Comparison of ENCODE assay signal across 7 mouse cellular contexts in the genomic region with DNA sequence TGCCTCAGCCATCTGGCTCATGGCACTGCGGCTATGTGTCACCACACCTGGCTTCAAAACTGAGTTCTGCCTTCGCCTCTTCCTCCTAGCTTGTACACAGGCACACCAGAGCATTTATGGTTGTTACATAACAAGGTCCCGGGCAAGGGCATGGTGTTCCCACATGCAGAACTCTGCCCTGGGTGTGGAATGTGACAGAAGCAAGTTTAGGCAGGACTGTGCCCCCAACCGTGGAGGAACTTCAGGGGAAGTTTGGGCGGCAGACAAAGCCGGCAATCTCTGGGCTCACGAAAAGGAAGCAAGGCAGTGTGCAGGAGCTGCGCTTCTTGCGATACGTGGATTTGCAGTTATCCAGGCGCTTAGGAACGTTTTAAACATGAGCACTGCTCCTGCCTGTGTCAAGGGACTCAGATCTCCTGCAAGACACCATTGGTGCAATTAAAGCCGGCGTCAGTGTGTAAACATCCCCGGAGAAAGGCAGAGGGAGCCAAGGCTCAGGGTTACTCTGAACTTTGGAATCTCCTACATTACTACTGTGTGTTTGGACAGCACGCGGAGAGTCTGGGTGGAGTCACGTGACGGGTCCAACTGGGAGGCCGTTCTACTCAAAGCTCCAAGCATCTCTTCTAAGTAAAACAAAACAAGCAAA. TPM values are rescaled to one million over a fixed set of nuclear protein-coding genes. Genes with fewer than 3 reads are reported as not detected.
A peak's percentile ranks its signal among the peaks of the same experiment; 100 is the strongest.
DNase-seq lines count a peak whose midpoint lies in the region; ATAC-seq and TF ChIP-seq lines count a peak whose summit lies in the region.

No protein-coding gene starts in this region.

- H3K27ac ChIP-seq in embryonic facial prominence, embryonic 12.5 days, result peak overlapping the region; percentile 54; the same call in 1 of the 2 replicates
- peak overlapping the region; percentile 99 for H3K27ac ChIP-seq in kidney, adult 2 months (ENCODE audit: insufficient read depth, low read depth, low read length)
- H3K27ac ChIP-seq in limb, embryonic 10.5 days, result peak overlapping the region; percentile 76
- peak overlapping the region; percentile 74 for H3K27ac ChIP-seq in midbrain, embryonic 10.5 days (replicated peaks)
- H3K27ac ChIP-seq in small intestine, adult 2 months (ENCODE audit: insufficient read depth, low read depth, low read length), result peak overlapping the region; percentile 98

- H3K4me2 ChIP-seq in embryonic facial prominence, embryonic 12.5 days (replicated peaks), result peak overlapping the region; percentile 62

- 7% methylated on average over 20 of the region's 20 CpGs for WGBS in embryonic facial prominence, embryonic 12.5 days
- WGBS in kidney, adult 2 months, result 4% methylated on average over 20 of the region's 20 CpGs
- 10% methylated on average over 20 of the region's 20 CpGs for WGBS in limb, embryonic 10.5 days
- WGBS in midbrain, embryonic 10.5 days, result 13% methylated on average over 20 of the region's 20 CpGs
- WGBS in small intestine, adult 2 months, result 2% methylated on average over 20 of the region's 20 CpGs

- peak; percentile 35; the same call in 1 of the 2 replicates for TF ChIP-seq CTCF in kidney, adult 2 months (conservative IDR thresholded peaks at IDR 0.05; ENCODE audit: insufficient read depth, insufficient read length, low read depth, low read length)
- 0 out of 2 replicates have a peak, but pooled peaks have one; percentile 15 for TF ChIP-seq CTCF in small intestine, adult 2 months (IDR thresholded peaks at IDR 0.05; ENCODE audit: extremely low read depth, insufficient read length, insufficient replicate concordance, low read depth, low read length)

- H3K27me3 ChIP-seq in embryonic facial prominence, embryonic 12.5 days, result no peaks in the 10 kb centered on the region
- H3K27me3 ChIP-seq in kidney, adult 2 months (replicated peaks; ENCODE audit: control insufficient read depth, insufficient read depth, low read length), result no peaks in the 10 kb centered on the region
- no peaks in the 10 kb centered on the region for H3K27me3 ChIP-seq in limb, embryonic 10.5 days (ENCODE audit: low read depth, poor library complexity, severe bottlenecking)
- 0 out of 2 replicates have a peak, but pooled peaks cover 3% of the 10 kb centered on the region for H3K27me3 ChIP-seq in midbrain, embryonic 10.5 days (ENCODE audit: low read depth, poor library complexity, severe bottlenecking)
- no peaks in the 10 kb centered on the region for H3K27me3 ChIP-seq in small intestine, adult 2 months (ENCODE audit: control insufficient read depth, insufficient read depth, low read length)

- H3K9ac ChIP-seq in embryonic facial prominence, embryonic 12.5 days, result peak overlapping the region; percentile 40; the same call in 1 of the 2 replicates

- ATAC-seq in embryonic facial prominence, embryonic 12.5 days (ENCODE audit: insufficient number of reproducible peaks, insufficient read depth, low FRiP score, low TSS enrichment), result 0 out of 2 replicates have a peak, but pooled peaks have one; percentile 52

- DNase-seq in adrenal gland, postnatal 4 days (ENCODE audit: low spot score in 2 of 2), result peak; percentile 7 to 22
- DNase-seq in heart, adult 18-20 months, result peak; percentile 80 to 82
- peak; percentile 96 for DNase-seq in kidney, adult 2 months
- DNase-seq in limb, embryonic 10.5 days (ENCODE audit: low spot score), result peak; percentile 67
- peak; percentile 64 for DNase-seq in midbrain, embryonic 10.5 days (ENCODE audit: low spot score)

- H3K4me3 ChIP-seq in embryonic facial prominence, embryonic 12.5 days, result peak overlapping the region; percentile 35
- H3K4me3 ChIP-seq in kidney, adult 2 months (ENCODE audit: insufficient read depth, low read depth, low read length), result peak overlapping the region; percentile 41
- peak overlapping the region; percentile 52 for H3K4me3 ChIP-seq in limb, embryonic 10.5 days
- peak overlapping the region; percentile 52 for H3K4me3 ChIP-seq in midbrain, embryonic 10.5 days
- peak overlapping the region; percentile 59 for H3K4me3 ChIP-seq in small intestine, adult 2 months (ENCODE audit: low read depth, low read length)

- H3K9me3 ChIP-seq in embryonic facial prominence, embryonic 12.5 days, result no peaks in the 10 kb centered on the region
- no peaks in the 10 kb centered on the region for H3K9me3 ChIP-seq in limb, embryonic 10.5 days (replicated peaks)
- no peaks in the 10 kb centered on the region for H3K9me3 ChIP-seq in midbrain, embryonic 10.5 days (replicated peaks)

- H3K36me3 ChIP-seq in embryonic facial prominence, embryonic 12.5 days, result no peaks in the 10 kb centered on the region
- H3K36me3 ChIP-seq in kidney, adult 2 months (ENCODE audit: control insufficient read depth, insufficient read depth, low read length), result no peaks in the 10 kb centered on the region
- H3K36me3 ChIP-seq in limb, embryonic 10.5 days, result no peaks in the 10 kb centered on the region
- no peaks in the 10 kb centered on the region for H3K36me3 ChIP-seq in midbrain, embryonic 10.5 days
- H3K36me3 ChIP-seq in small intestine, adult 2 months (ENCODE audit: control insufficient read depth, insufficient read depth, low read length), result no peaks in the 10 kb centered on the region

- peak; percentile 25 for TF ChIP-seq POLR2A in kidney, adult 2 months (IDR thresholded peaks at IDR 0.05; ENCODE audit: low read depth, low read length)
- no peak for TF ChIP-seq POLR2A in small intestine, adult 2 months (IDR thresholded peaks at IDR 0.05; ENCODE audit: low read depth, low read length)

- peaks cover 3% of the 10 kb centered on the region; the same call in 1 of the 2 replicates for H3K4me1 ChIP-seq in embryonic facial prominence, embryonic 12.5 days
- peaks cover 15% of the 10 kb centered on the region for H3K4me1 ChIP-seq in kidney, adult 2 months (ENCODE audit: control insufficient read depth, insufficient read depth, low read length)
- H3K4me1 ChIP-seq in limb, embryonic 10.5 days, result peaks cover 11% of the 10 kb centered on the region
- H3K4me1 ChIP-seq in midbrain, embryonic 10.5 days, result peaks cover 13% of the 10 kb centered on the region
- H3K4me1 ChIP-seq in small intestine, adult 2 months (ENCODE audit: control insufficient read depth, insufficient read depth, insufficient read length, low read length), result peaks cover 6% of the 10 kb centered on the region; the same call in 1 of the 2 replicates

RNA-seq across cellular contexts. Expression of gene Map2k6, which starts 19.1 kb away (rescaled TPM):
- 10 to 100 TPM; 14.1 to 16.2 TPM for total RNA-seq in adrenal gland, postnatal 4 days (2021)
- polyA plus RNA-seq in embryonic facial prominence, embryonic 12.5 days (2016; fragmentation: Nextera tagmentation; extraction: Ambion mirVana), result 42.8 and 44.9 TPM in 2 replicates
- total RNA-seq in heart, adult 18-20 months (2021), result 1 to 10 TPM; 4.2 to 5.8 TPM
- 5.6 and 6.6 TPM in 2 replicates for polyA plus RNA-seq in kidney, adult 2 months (2012; rRNA removed)
- 46.6 and 49.1 TPM in 2 replicates for polyA plus RNA-seq in limb, embryonic 10.5 days (2016; fragmentation: Nextera tagmentation; extraction: Ambion mirVana)
- 31.4 and 35.8 TPM in 2 replicates for polyA plus RNA-seq in midbrain, embryonic 10.5 days (2016; fragmentation: Nextera tagmentation; extraction: Ambion mirVana)
- polyA plus RNA-seq in small intestine, adult 2 months (2012; rRNA removed), result 0.43 and 1.5 TPM in 2 replicates

RNA-seq across cellular contexts. Expression of gene Abca5, which starts 42.3 kb away (rescaled TPM):
- 10 to 100 TPM; 14.3 to 15.2 TPM for total RNA-seq in adrenal gland, postnatal 4 days (2021)
- 6.9 and 8.0 TPM in 2 replicates for polyA plus RNA-seq in embryonic facial prominence, embryonic 12.5 days (2016; fragmentation: Nextera tagmentation; extraction: Ambion mirVana)
- total RNA-seq in heart, adult 18-20 months (2021), result 1 to 10 TPM; 7.2 to 9.7 TPM
- polyA plus RNA-seq in kidney, adult 2 months (2012; rRNA removed), result 1.3 and 2.0 TPM in 2 replicates
- polyA plus RNA-seq in limb, embryonic 10.5 days (2016; fragmentation: Nextera tagmentation; extraction: Ambion mirVana), result 2.2 and 2.9 TPM in 2 replicates
- 2.1 and 2.4 TPM in 2 replicates for polyA plus RNA-seq in midbrain, embryonic 10.5 days (2016; fragmentation: Nextera tagmentation; extraction: Ambion mirVana)
- 0.06 and 0.11 TPM in 2 replicates for polyA plus RNA-seq in small intestine, adult 2 months (2012; rRNA removed)

Comparison
In these comparisons a context has a peak if more than half of its experiments do, and no peak if none do; other contexts are left out.
1. Peak in every context shown above with its lines: DNase-seq, ATAC-seq, H3K4me3 ChIP-seq and H3K27ac ChIP-seq.
2. DNase-seq: peak in every context shown above with its lines; median percentile 96 in kidney, adult 2 months; 81 in heart, adult 18-20 months; 67 in limb, embryonic 10.5 days; 64 in midbrain, embryonic 10.5 days; 14 in adrenal gland, postnatal 4 days.